Mouse (Mus musculus): ENCODE results near the gene Fancc.
A peak's percentile ranks its signal among the peaks of the same experiment; 100 is the strongest.
"Not testable (repeated sequence)": the region's sequence is repeated elsewhere in the genome, so short reads cannot be mapped to it uniquely, and the experiment has no call there.

The Fancc gene

GRCm38 (mm10) chr13:63515542-63515941, 18.5 kb upstream of the Fancc start:
- no peak for DNase-seq (ENCODE audit: low read depth, low spot score)

GRCm38 (mm10) chr13:63514931-63515360, 17.9 kb upstream of the Fancc start:
- DNase-seq (ENCODE audit: low read depth, low spot score): no peak

- no peak for DNase-seq (ENCODE audit: low read depth, low spot score)
Measured at GRCm38 (mm10) chr13:63513374-63514098, 16.5 kb upstream of the Fancc start.

GRCm38 (mm10) chr13:63512411-63512810, 15.3 kb upstream of the Fancc start:
- DNase-seq (ENCODE audit: low read depth, low spot score): no peak

- DNase-seq (ENCODE audit: low read depth, low spot score): no peak
Measured at GRCm38 (mm10) chr13:63507821-63508220, 10.7 kb upstream of the Fancc start.

- no peak for DNase-seq (ENCODE audit: low read depth, low spot score)
Measured at GRCm38 (mm10) chr13:63507001-63507556, 10.0 kb upstream of the Fancc start.

GRCm38 (mm10) chr13:63506364-63506763, 9.3 kb upstream of the Fancc start:
- no peak for DNase-seq (ENCODE audit: low read depth, low spot score)

- no peak for DNase-seq (ENCODE audit: low read depth, low spot score)
Measured at GRCm38 (mm10) chr13:63502391-63502790, 5.3 kb upstream of the Fancc start.

GRCm38 (mm10) chr13:63499489-63499888, 2.4 kb upstream of the Fancc start:
- no peak for DNase-seq (ENCODE audit: low read depth, low spot score)

GRCm38 (mm10) chr13:63487707-63488042, 9.4 kb downstream of the Fancc start:
- DNase-seq (ENCODE audit: low read depth, low spot score): no peak

GRCm38 (mm10) chr13:63486791-63487706, 10.0 kb downstream of the Fancc start:
- no peak for DNase-seq (ENCODE audit: low read depth, low spot score)

- no peak for DNase-seq (ENCODE audit: low read depth, low spot score)
Measured at GRCm38 (mm10) chr13:63475356-63475755, 21.7 kb downstream of the Fancc start.

- no peak for DNase-seq (ENCODE audit: low read depth, low spot score)
Measured at GRCm38 (mm10) chr13:63452898-63453297, 44.2 kb downstream of the Fancc start.

GRCm38 (mm10) chr13:63451140-63451539, 45.9 kb downstream of the Fancc start:
- no peak for DNase-seq (ENCODE audit: low read depth, low spot score)

GRCm38 (mm10) chr13:63445419-63445818, 51.7 kb downstream of the Fancc start:
- no peak for DNase-seq (ENCODE audit: low read depth, low spot score)

GRCm38 (mm10) chr13:63432759-63433158, 64.3 kb downstream of the Fancc start:
- no peak for DNase-seq (ENCODE audit: low read depth, low spot score)

GRCm38 (mm10) chr13:63431857-63432191, 65.3 kb downstream of the Fancc start:
- no peak for DNase-seq (ENCODE audit: low read depth, low spot score)

- peak; percentile 95 for DNase-seq (ENCODE audit: low read depth, low spot score)
Measured at GRCm38 (mm10) chr13:63431030-63431856, 65.8 kb downstream of the Fancc start.

GRCm38 (mm10) chr13:63430681-63431029, 66.4 kb downstream of the Fancc start:
- no peak for DNase-seq (ENCODE audit: low read depth, low spot score)

- no peak for DNase-seq (ENCODE audit: low read depth, low spot score)
Measured at GRCm38 (mm10) chr13:63430206-63430605, 66.9 kb downstream of the Fancc start.

- DNase-seq (ENCODE audit: low read depth, low spot score): not testable (repeated sequence)
Measured at GRCm38 (mm10) chr13:63428211-63428610, 68.9 kb downstream of the Fancc start.

- DNase-seq (ENCODE audit: low read depth, low spot score): no peak
Measured at GRCm38 (mm10) chr13:63423060-63423459, 74.0 kb downstream of the Fancc start.

Measured in c-Kit-negative CD71-positive TER-119-positive erythroid progenitor cells, embryonic 14.5 days (primary cell).